Mouse (Mus musculus) stomach, postnatal 0 days (tissue): ENCODE measurements around the gene Ppme1. TPM values are rescaled to one million over a fixed set of nuclear protein-coding genes. Genes with fewer than 3 reads are reported as not detected.

Experiments
- ATAC-seq: fragments of 200-750 bp; cut with Nextera tagmentation; 2 replicates; pipeline ENCODE4 v1.8.0; 2017; ENCODE audit not compliant: low FRiP score, low TSS enrichment
- DNase-seq: peaks from one replicate; pipeline ENCODE4 v3.0.0-alpha.2; 2016; ENCODE audit warnings: low spot score
- H3K27ac ChIP-seq: fragments of 300-500 bp; sonication (generic); replicated peaks from 2 replicates; pipeline ENCODE4 v1.5.1; 2014; ENCODE audit warnings: mild to moderate bottlenecking, control low read depth
- H3K27me3 ChIP-seq: fragments of 300-500 bp; sonication (generic); 2 replicates; pipeline ENCODE4 v1.6.1; 2014; ENCODE audit warnings: low read length; ENCODE audit not compliant: control insufficient read depth, insufficient read depth
- H3K36me3 ChIP-seq: fragments of 300-500 bp; sonication (generic); 2 replicates; pipeline ENCODE4 v1.6.1; 2014; ENCODE audit warnings: low read length, mixed read lengths; ENCODE audit not compliant: control insufficient read depth, insufficient read depth
- H3K4me1 ChIP-seq: fragments of 300-500 bp; sonication (generic); replicated peaks from 2 replicates; pipeline ENCODE4 v1.6.1; 2014; ENCODE audit warnings: antibody characterized with exemption; ENCODE audit not compliant: control insufficient read depth, insufficient read depth
- H3K4me2 ChIP-seq: fragments of 300-500 bp; sonication (generic); replicated peaks from 2 replicates; pipeline ENCODE4 v1.6.1; 2014; ENCODE audit warnings: low read depth, mild to moderate bottlenecking, control low read depth, moderate library complexity
- H3K4me3 ChIP-seq: fragments of 300-500 bp; sonication (generic); 2 replicates; pipeline ENCODE4 v1.5.1; 2014; ENCODE audit warnings: low read depth, low read length, control low read depth
- H3K9ac ChIP-seq: fragments of 300-500 bp; sonication (generic); 2 replicates; pipeline ENCODE4 v1.6.1; 2014; ENCODE audit warnings: mild to moderate bottlenecking, low read length, control low read depth, mixed read lengths
- H3K9me3 ChIP-seq: fragments of 300-500 bp; sonication (generic); 2 replicates; pipeline ENCODE4 v1.6.1; 2016; ENCODE audit warnings: low read length; ENCODE audit not compliant: control insufficient read depth
- CTCF ChIP-seq: IDR thresholded peaks from 2 replicates; pipeline ENCODE4 v1.5.1; 2016; ENCODE audit warnings: antibody characterized with exemption, low read depth, mild to moderate bottlenecking, moderate library complexity
- EP300 ChIP-seq: optimal IDR thresholded peaks from 2 replicates; pipeline ENCODE3; 2016; ENCODE audit warnings: antibody characterized with exemption
- WGBS: fragments of 180-500 bp; shearing (Covaris S2); extraction: QIAGEN DNeasy Blood & Tissue Kit; methylation state at CpG from one replicate; pipeline ENCODE4 v1.1.7; 2014; 5-methylcytosine and 5-hydroxymethylcytosine counted together
- polyA plus RNA-seq: library from polyadenylated mRNA; unstranded; fragments of >200 nt; fragmentation: Nextera tagmentation; extraction: Ambion mirVana; gene quantifications from 2 replicates; pipeline ENCODE4 v1.2.1, GENCODE M21; 2015

The Ppme1 gene
- polyA plus RNA-seq, 1 experiment from 2014 or later = 27.2 TPM

DNA sequence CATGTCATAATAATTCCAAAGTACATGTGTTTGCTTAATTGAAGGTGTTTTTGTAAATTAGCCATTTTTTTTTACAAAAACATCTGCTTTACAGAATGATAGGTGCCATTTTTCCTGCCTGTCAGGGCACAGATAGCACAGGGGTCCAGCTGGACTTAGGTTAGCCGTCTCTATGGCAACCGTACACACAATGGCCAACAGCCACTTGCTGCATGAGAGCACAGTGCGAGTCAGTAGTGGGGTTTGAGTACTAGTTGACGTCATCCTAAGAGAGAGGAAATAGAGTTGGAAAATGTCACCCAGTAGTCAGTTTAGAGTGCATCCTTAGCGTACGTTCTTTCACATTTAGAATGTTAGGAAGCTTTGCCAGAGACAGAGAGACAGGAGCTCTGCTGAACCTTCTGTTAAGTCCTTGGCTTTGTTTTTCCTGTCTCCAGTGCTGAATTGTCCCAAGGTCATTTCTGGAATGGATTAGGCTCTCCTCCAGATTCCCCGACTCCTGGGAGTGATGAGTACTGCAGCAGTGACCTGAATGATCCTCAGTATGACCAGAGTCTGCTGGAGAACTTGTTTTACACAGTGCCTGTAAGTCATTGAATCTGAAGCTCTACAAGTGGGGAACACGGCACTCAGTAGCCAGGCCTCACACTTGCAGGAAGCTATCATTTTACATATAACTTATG, 27.3 kb upstream of the Ppme1 start:
- no peak overlapping the region for H3K9ac ChIP-seq
- H3K4me1 ChIP-seq = no peaks in the 10 kb centered on the region
- no peaks in the 10 kb centered on the region for H3K27me3 ChIP-seq
- no peaks in the 10 kb centered on the region for H3K9me3 ChIP-seq
- no peak for ATAC-seq
- no peak overlapping the region for H3K4me2 ChIP-seq
- TF ChIP-seq EP300 (no peak), CTCF (no peak)
- H3K27ac ChIP-seq = no peak overlapping the region
- H3K4me3 ChIP-seq = no peak overlapping the region
- 66% methylated on average over 8 of the region's 8 CpGs for WGBS
- DNase-seq = no peak
- H3K36me3 ChIP-seq = peaks cover 6% of the 10 kb centered on the region

DNA sequence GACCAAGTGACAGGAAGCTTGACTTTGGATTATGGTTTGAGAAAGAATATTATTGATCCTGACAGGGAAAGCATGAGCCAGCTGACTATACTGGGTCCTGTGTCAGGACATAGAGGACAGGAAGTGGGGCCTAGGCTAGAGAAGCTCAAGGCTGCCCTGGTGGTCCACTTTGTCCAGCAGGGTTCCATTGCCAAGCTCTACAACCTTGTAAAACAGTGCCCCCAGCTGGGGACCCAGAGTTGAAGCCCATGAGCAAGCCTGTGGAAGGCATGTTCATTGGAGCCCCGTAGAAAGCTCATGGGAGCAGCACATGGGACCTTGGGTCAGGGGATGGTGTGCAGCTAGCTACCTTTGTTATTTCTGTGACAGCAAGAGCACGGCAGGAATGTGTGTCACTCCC, 20.2 kb upstream of the Ppme1 start:
- Histone ChIP-seq H3K4me1 (no peaks in the 10 kb centered on the region), H3K9ac (no peak overlapping the region), H3K4me2 (no peak overlapping the region), H3K4me3 (no peak overlapping the region), H3K27ac (no peak overlapping the region), H3K27me3 (no peaks in the 10 kb centered on the region), H3K36me3 (peaks cover 2% of the 10 kb centered on the region; the same call in 1 of the 2 replicates), H3K9me3 (no peaks in the 10 kb centered on the region)
- TF ChIP-seq EP300 (no peak), CTCF (peak; percentile 57)
- 75% methylated on average over 2 of the region's 2 CpGs for WGBS
- DNase-seq (peak; percentile 20), ATAC-seq (no peak)

DNA sequence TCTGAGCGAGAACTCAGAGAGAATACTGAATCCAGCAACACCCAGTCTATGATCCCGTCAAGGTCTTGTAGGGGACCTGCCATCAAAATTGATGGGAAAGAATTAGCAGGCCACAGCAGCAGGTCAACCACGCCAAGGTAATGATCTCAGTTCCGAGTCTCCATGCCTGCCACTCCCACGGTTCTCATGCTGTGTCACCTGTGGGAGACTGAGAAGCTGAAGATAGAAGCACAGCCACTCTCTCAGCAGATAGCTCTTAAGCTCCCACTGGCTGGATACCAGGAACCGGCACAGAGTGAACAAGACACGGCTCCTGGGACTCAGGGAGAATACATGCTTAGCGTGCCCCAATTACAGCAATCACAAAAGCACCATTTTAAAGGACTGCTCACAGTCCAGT, 18.1 kb upstream of the Ppme1 start:
- Histone ChIP-seq H3K4me1 (no peaks in the 10 kb centered on the region), H3K9me3 (no peaks in the 10 kb centered on the region), H3K27ac (no peak overlapping the region), H3K9ac (no peak overlapping the region), H3K4me2 (no peak overlapping the region), H3K36me3 (peaks cover 2% of the 10 kb centered on the region; the same call in 1 of the 2 replicates), H3K27me3 (no peaks in the 10 kb centered on the region), H3K4me3 (no peak overlapping the region)
- 84% methylated on average over 8 of the region's 8 CpGs for WGBS
- TF ChIP-seq EP300 = no peak
- no peak for TF ChIP-seq CTCF
- ATAC-seq (no peak), DNase-seq (no peak)

- WGBS = 95% methylated on average over 2 of the region's 2 CpGs
- H3K9ac ChIP-seq = no peak overlapping the region
- H3K9me3 ChIP-seq = no peaks in the 10 kb centered on the region
- DNase-seq (no peak), ATAC-seq (no peak)
- no peaks in the 10 kb centered on the region for H3K27me3 ChIP-seq
- H3K4me1 ChIP-seq = no peaks in the 10 kb centered on the region
- no peak for TF ChIP-seq CTCF
- no peak for TF ChIP-seq EP300
- no peak overlapping the region for H3K4me2 ChIP-seq
- H3K27ac ChIP-seq = no peak overlapping the region
- H3K4me3 ChIP-seq = no peak overlapping the region
- H3K36me3 ChIP-seq = peaks cover 2% of the 10 kb centered on the region; the same call in 1 of the 2 replicates
These were observed 16.1 kb upstream of the Ppme1 start for GRCm38 (mm10) chr7:100388174-100388573.

DNA sequence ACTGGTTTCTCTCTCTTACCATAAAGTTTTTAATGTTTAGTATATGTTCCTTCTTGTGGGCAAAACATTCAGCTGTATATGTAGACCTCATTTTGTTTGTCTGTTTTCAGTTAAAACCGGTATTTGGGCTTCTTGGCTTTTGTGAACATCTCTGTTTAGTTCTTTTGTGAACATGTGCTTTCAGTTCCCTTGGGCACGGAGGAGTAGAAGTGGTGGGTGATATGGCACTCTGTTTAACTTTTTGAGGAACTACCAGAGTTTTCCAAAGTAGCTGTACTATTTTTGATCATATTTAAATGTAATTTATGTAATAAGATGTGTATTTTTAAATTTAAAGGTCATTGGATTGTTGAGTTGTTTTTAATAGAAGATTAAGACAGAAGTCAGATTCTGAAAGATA, 11.1 kb upstream of the Ppme1 start:
- TF ChIP-seq CTCF (no peak), EP300 (no peak)
- DNase-seq (no peak), ATAC-seq (no peak)
- no peaks in the 10 kb centered on the region for H3K4me1 ChIP-seq
- no peak overlapping the region for H3K9ac ChIP-seq
- 82% methylated on average over 2 of the region's 2 CpGs for WGBS
- H3K9me3 ChIP-seq = no peaks in the 10 kb centered on the region
- no peak overlapping the region for H3K4me2 ChIP-seq
- no peaks in the 10 kb centered on the region for H3K27me3 ChIP-seq
- H3K36me3 ChIP-seq = peaks cover 10% of the 10 kb centered on the region; the same call in 1 of the 2 replicates
- H3K27ac ChIP-seq = no peak overlapping the region
- H3K4me3 ChIP-seq = no peak overlapping the region

GRCm38 (mm10) chr7:100381161-100381560, 9.1 kb upstream of the Ppme1 start:
- H3K4me1 ChIP-seq = no peaks in the 10 kb centered on the region
- no peak overlapping the region for H3K9ac ChIP-seq
- no peak overlapping the region for H3K4me2 ChIP-seq
- TF ChIP-seq EP300 (no peak), CTCF (no peak)
- H3K4me3 ChIP-seq = no peak overlapping the region
- peaks cover 10% of the 10 kb centered on the region; the same call in 1 of the 2 replicates for H3K36me3 ChIP-seq
- H3K9me3 ChIP-seq = no peaks in the 10 kb centered on the region
- DNase-seq = no peak
- no peaks in the 10 kb centered on the region for H3K27me3 ChIP-seq
- no peak overlapping the region for H3K27ac ChIP-seq
- ATAC-seq = no peak
